Mouse (Mus musculus): Measurements from ENCODE around the gene Dst. TPM values are rescaled to one million over a fixed set of nuclear protein-coding genes. Genes with fewer than 3 reads are reported as not detected.

Gene Dst
- polyA plus RNA-seq, 1 experiment from 2014 or later: 24.9 TPM

DNA sequence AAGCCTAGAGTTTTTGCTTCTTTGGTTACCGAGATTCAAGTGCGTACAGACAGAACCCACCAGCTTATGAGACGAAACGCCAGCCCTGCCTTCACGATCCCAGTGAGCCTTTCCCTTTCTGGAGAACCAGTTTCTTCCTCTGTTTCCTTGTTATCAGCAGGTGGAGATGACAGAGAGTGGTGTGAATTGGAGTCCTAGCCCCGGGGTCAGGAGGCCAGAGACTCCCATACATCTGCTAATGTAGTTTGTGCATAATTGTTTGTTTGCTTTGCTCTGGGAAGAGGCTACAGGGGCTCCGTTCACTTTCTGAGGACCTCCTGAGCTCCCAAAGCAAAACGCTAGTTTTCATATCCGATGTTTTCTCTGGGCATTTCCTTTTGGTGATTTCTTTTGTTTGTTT is 94.9 kb downstream of the Dst start:
- no peaks in the 10 kb centered on the region for H3K36me3 ChIP-seq (ENCODE audit: control insufficient read depth, insufficient read depth, low read length)
- DNase-seq (ENCODE audit: low spot score) (no peak), ATAC-seq (no peak)
- peaks cover 20% of the 10 kb centered on the region for H3K4me1 ChIP-seq (ENCODE audit: control insufficient read depth, insufficient read depth, low read length)
- H3K4me3 ChIP-seq (ENCODE audit: low read depth, low read length): no peak overlapping the region
- no peaks in the 10 kb centered on the region for H3K27me3 ChIP-seq (replicated peaks; ENCODE audit: control insufficient read depth, insufficient read depth, low read length)
- H3K4me2 ChIP-seq (ENCODE audit: low read length): no peak overlapping the region
- H3K27ac ChIP-seq (ENCODE audit: low read depth, low read length): no peak overlapping the region
- H3K9ac ChIP-seq (ENCODE audit: low read length): no peak overlapping the region
- 65% methylated on average over 9 of the region's 9 CpGs for WGBS
- H3K9me3 ChIP-seq (replicated peaks; ENCODE audit: control insufficient read depth, low read length): no peaks in the 10 kb centered on the region

DNA sequence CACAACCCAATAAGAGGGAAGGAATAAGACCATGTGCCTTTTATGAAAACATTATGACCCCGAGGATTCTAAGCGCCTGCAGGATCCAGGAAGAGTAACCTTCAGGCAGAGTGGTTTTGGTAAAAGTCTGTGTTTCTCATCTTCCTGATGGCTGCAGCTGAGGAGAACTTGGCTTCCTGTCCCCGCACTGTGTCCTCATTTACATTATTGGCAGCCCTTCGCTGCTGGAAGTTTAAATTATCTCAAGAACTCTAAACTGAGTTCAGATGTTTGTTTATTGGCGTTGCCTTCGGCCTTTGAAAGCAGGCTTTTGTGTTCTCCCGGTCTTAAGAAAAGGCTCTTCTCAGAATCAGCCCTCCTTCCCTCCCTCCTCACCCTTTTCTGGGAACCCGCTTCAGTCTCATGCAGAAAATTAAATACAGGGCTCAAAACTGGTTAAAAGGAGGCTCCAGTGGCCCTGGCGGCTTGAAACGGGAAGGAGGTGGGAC is 97.3 kb downstream of the Dst start:
- Histone ChIP-seq H3K36me3 (ENCODE audit: control insufficient read depth, insufficient read depth, low read length) (no peaks in the 10 kb centered on the region), H3K4me2 (ENCODE audit: low read length) (peak overlapping the region; percentile 78), H3K27ac (ENCODE audit: low read depth, low read length) (no peak overlapping the region), H3K4me3 (ENCODE audit: low read depth, low read length) (peak overlapping the region; percentile 58), H3K9ac (ENCODE audit: low read length) (peak overlapping the region; percentile 79), H3K9me3 (replicated peaks; ENCODE audit: control insufficient read depth, low read length) (no peaks in the 10 kb centered on the region), H3K4me1 (ENCODE audit: control insufficient read depth, insufficient read depth, low read length) (peaks cover 20% of the 10 kb centered on the region), H3K27me3 (replicated peaks; ENCODE audit: control insufficient read depth, insufficient read depth, low read length) (no peaks in the 10 kb centered on the region)
- under 1% methylated on average over 10 of the region's 10 CpGs for WGBS
- DNase-seq (ENCODE audit: low spot score): peak; percentile 76
- peak; percentile 62 for ATAC-seq

DNA sequence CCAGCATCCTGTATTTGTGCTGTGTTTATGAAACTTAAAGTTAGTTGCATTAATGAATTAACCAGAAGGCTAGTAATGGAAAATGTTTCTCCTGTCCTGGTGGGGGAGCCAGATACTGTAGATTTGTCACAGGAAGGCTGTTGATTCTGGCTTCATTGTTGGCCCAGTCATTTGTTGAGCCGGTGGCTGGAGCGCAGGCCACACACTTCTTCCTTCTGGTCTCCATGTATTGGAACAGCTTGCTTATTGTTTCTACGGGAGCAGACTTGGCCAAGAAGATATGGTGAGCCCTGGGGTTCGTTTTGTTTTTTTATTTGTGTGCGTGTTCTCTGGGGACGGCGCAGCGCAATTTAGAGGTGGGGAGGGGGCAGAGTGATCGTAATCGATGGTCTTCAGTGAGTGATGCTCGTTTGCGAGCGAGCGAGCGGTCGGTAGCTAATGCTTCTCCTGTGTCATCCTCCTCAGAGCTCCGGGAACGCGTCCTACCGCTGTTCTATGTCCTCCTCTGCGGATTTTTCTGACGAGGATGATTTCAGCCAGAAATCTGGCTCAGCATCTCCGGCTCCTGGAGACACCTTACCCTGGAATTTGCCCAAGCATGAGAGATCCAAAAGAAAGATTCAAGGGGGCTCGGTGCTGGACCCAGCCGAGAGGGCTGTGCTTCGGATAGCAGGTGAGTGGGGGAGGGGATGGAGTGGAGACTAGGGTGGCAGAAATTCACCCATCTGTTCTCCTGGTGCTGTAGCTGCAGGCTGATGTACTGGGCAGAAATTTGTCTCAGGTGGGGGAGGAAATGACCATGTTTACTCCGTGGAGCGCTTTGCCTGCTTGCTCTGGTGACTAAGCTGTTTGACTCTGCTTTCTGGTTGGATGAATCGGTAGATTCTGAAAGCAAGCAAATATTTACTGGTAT is 98.0 kb downstream of the Dst start:
- under 1% methylated on average over 29 of the region's 29 CpGs for WGBS
- DNase-seq (ENCODE audit: low spot score) (peak; percentile 92), ATAC-seq (peak; percentile 86)
- H3K9me3 ChIP-seq (replicated peaks; ENCODE audit: control insufficient read depth, low read length): no peaks in the 10 kb centered on the region
- H3K27me3 ChIP-seq (replicated peaks; ENCODE audit: control insufficient read depth, insufficient read depth, low read length): no peaks in the 10 kb centered on the region
- H3K27ac ChIP-seq (ENCODE audit: low read depth, low read length): peak overlapping the region; percentile 89
- H3K9ac ChIP-seq (ENCODE audit: low read length): peak overlapping the region; percentile 79
- peak overlapping the region; percentile 58 for H3K4me3 ChIP-seq (ENCODE audit: low read depth, low read length)
- H3K4me1 ChIP-seq (ENCODE audit: control insufficient read depth, insufficient read depth, low read length): peaks cover 20% of the 10 kb centered on the region
- no peaks in the 10 kb centered on the region for H3K36me3 ChIP-seq (ENCODE audit: control insufficient read depth, insufficient read depth, low read length)
- peak overlapping the region; percentile 78 for H3K4me2 ChIP-seq (ENCODE audit: low read length)

DNA sequence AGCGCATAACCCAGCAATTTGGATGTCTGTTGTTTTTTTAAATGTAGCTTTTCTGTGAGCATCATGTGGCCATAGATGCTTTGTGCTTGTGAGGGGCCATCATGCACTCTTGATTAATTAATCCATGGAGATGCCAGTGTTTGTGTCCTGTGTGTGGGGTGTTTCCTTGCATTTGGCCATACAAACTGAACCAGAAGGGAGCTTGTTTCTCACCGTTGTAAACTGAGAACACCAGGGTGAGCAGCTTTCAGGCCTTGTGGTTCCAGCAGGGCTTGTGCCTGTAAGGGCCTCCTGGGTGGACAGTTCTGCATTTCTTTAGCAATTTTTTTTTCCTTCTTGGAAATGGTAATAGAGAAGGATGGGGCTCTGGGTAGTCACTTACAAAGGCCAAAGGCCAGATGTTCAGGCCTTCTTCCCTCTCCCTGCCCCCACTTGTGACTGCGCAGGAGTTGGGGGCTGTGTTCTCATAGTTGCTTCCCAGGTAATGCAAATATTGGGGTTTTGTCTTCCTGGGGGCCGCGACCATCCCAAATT is 98.9 kb downstream of the Dst start:
- WGBS: 30% methylated on average over 5 of the region's 5 CpGs
- Histone ChIP-seq H3K4me3 (ENCODE audit: low read depth, low read length) (peak overlapping the region; percentile 58), H3K4me2 (ENCODE audit: low read length) (peak overlapping the region; percentile 78), H3K4me1 (ENCODE audit: control insufficient read depth, insufficient read depth, low read length) (peaks cover 23% of the 10 kb centered on the region), H3K9ac (ENCODE audit: low read length) (peak overlapping the region; percentile 79), H3K27me3 (replicated peaks; ENCODE audit: control insufficient read depth, insufficient read depth, low read length) (no peaks in the 10 kb centered on the region), H3K9me3 (replicated peaks; ENCODE audit: control insufficient read depth, low read length) (no peaks in the 10 kb centered on the region), H3K27ac (ENCODE audit: low read depth, low read length) (peak overlapping the region; percentile 27; the same call in 1 of the 2 replicates), H3K36me3 (ENCODE audit: control insufficient read depth, insufficient read depth, low read length) (no peaks in the 10 kb centered on the region)
- peak; percentile 27 for DNase-seq (ENCODE audit: low spot score)
- no peak for ATAC-seq

DNA sequence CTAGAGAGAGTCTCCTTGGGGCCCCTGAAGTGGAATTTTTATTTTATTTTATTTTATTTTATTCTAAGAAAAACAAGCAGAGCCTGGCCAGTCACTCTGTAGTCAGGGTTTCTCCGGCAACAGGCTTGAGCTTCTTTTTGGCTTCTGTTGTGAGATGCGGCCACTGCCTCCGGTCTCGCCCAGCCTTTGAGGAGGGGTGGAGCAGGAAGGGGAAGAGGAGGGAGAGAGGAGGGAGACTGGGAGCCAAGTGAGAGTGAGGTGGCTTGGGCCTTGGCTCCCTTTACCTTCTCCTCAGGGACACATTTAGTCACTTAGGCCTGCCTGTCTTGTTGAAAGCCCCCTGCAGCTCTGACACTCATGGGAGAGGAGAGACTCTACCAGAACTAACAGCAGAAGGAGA is 99.4 kb downstream of the Dst start:
- H3K36me3 ChIP-seq (ENCODE audit: control insufficient read depth, insufficient read depth, low read length): no peaks in the 10 kb centered on the region
- peak overlapping the region; percentile 78 for H3K4me2 ChIP-seq (ENCODE audit: low read length)
- ATAC-seq: no peak
- H3K9me3 ChIP-seq (replicated peaks; ENCODE audit: control insufficient read depth, low read length): no peaks in the 10 kb centered on the region
- H3K4me1 ChIP-seq (ENCODE audit: control insufficient read depth, insufficient read depth, low read length): peaks cover 25% of the 10 kb centered on the region
- peak overlapping the region; percentile 79 for H3K9ac ChIP-seq (ENCODE audit: low read length)
- WGBS: 23% methylated on average over 4 of the region's 4 CpGs
- H3K4me3 ChIP-seq (ENCODE audit: low read depth, low read length): peak overlapping the region; percentile 58
- no peak for DNase-seq (ENCODE audit: low spot score)
- H3K27me3 ChIP-seq (replicated peaks; ENCODE audit: control insufficient read depth, insufficient read depth, low read length): no peaks in the 10 kb centered on the region
- no peak overlapping the region for H3K27ac ChIP-seq (ENCODE audit: low read depth, low read length)

DNA sequence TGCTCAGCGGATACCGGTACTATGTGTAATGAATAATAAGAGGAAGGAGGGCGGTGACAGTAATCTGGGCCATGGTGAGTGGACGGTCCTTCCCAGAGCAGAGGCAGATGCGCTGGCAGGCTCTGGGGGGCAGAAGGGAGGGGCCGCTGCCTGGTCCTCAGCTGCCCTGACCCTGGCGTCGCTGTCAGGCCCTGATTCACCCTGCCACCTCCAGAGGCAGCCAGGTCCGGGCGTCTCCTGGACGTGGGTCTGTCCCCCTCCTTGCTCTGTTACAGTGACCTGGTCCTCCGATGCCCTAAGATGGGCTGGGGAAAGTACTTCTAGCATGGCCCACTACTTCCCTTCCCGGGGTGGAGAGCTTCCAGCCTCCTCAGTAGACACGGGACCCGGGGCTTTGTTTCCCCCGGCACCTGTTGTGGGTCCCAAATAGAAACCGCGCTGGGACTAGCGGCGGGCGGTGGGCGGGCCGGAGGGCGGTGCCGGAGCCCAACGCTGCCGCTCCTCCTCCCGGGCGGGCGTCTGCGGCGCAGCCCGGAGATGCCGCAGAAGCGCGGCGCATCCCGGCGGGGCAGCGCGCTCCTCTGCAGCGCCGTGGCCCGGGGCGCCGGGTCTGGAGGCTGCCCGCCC is 103.1 kb downstream of the Dst start:
- Histone ChIP-seq H3K9ac (ENCODE audit: low read length) (peak overlapping the region; percentile 88), H3K27ac (ENCODE audit: low read depth, low read length) (peak overlapping the region; percentile 33; the same call in 1 of the 2 replicates), H3K9me3 (replicated peaks; ENCODE audit: control insufficient read depth, low read length) (no peaks in the 10 kb centered on the region), H3K4me2 (ENCODE audit: low read length) (peak overlapping the region; percentile 95), H3K4me1 (ENCODE audit: control insufficient read depth, insufficient read depth, low read length) (peaks cover 18% of the 10 kb centered on the region), H3K27me3 (replicated peaks; ENCODE audit: control insufficient read depth, insufficient read depth, low read length) (no peaks in the 10 kb centered on the region), H3K4me3 (ENCODE audit: low read depth, low read length) (peak overlapping the region; percentile 74), H3K36me3 (ENCODE audit: control insufficient read depth, insufficient read depth, low read length) (no peaks in the 10 kb centered on the region)
- 1% methylated on average over 42 of the region's 47 CpGs for WGBS
- ATAC-seq: peak; percentile 91
- peak; percentile 82 for DNase-seq (ENCODE audit: low spot score)

DNA sequence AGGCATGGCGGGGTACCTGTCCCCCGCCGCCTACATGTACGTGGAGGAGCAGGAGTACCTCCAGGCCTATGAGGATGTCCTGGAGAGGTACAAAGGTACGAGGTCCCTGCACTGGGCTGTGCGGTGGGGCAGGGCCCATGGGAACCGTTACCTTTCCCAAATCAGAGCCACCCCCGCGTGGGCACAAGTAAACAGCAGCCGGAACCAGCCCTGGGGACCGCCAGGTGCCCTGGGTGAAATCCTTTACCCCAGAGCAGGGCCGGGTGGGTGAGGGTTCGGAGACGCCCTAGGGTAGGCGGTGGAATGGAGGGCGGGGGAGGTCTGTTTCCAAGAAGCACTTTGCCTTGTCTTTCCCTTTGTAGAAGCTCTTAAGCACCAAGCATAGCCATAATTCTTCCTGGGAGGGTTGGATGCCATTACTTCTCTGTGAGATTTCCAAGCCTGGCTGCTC is 103.8 kb downstream of the Dst start:
- H3K4me1 ChIP-seq (ENCODE audit: control insufficient read depth, insufficient read depth, low read length): peaks cover 17% of the 10 kb centered on the region
- H3K27ac ChIP-seq (ENCODE audit: low read depth, low read length): peak overlapping the region; percentile 33; the same call in 1 of the 2 replicates
- H3K9ac ChIP-seq (ENCODE audit: low read length): peak overlapping the region; percentile 88
- ATAC-seq: peak; percentile 58
- WGBS: 1% methylated on average over 16 of the region's 16 CpGs
- H3K36me3 ChIP-seq (ENCODE audit: control insufficient read depth, insufficient read depth, low read length): no peaks in the 10 kb centered on the region
- DNase-seq (ENCODE audit: low spot score): peak; percentile 40
- peak overlapping the region; percentile 95 for H3K4me2 ChIP-seq (ENCODE audit: low read length)
- H3K9me3 ChIP-seq (replicated peaks; ENCODE audit: control insufficient read depth, low read length): no peaks in the 10 kb centered on the region
- H3K27me3 ChIP-seq (replicated peaks; ENCODE audit: control insufficient read depth, insufficient read depth, low read length): no peaks in the 10 kb centered on the region
- peak overlapping the region; percentile 74 for H3K4me3 ChIP-seq (ENCODE audit: low read depth, low read length)

DNA sequence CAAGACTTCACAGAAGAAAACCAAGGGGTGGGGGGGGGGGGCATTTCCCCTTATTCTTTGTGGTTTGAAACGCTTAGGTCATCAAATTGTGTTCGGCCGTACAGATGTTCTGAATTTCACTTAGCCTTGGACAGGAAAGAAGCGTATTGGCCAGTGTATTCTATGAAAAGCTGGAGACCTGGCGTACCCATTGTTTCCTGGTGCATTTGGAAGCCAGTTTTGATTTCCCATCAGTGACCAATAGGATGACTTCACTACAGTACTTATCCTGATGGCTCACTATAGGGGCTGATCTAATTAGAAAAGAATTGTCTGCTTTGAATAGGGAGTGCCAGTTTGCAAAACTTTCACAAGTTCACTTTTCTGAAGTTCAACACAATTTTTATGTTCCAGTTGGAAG is 105.5 kb downstream of the Dst start:
- Histone ChIP-seq H3K27me3 (replicated peaks; ENCODE audit: control insufficient read depth, insufficient read depth, low read length) (no peaks in the 10 kb centered on the region), H3K9me3 (replicated peaks; ENCODE audit: control insufficient read depth, low read length) (no peaks in the 10 kb centered on the region), H3K4me3 (ENCODE audit: low read depth, low read length) (no peak overlapping the region), H3K27ac (ENCODE audit: low read depth, low read length) (no peak overlapping the region), H3K4me1 (ENCODE audit: control insufficient read depth, insufficient read depth, low read length) (peaks cover 6% of the 10 kb centered on the region), H3K9ac (ENCODE audit: low read length) (no peak overlapping the region), H3K36me3 (ENCODE audit: control insufficient read depth, insufficient read depth, low read length) (no peaks in the 10 kb centered on the region), H3K4me2 (ENCODE audit: low read length) (no peak overlapping the region)
- no peak for ATAC-seq
- WGBS: 80% methylated on average over 5 of the region's 5 CpGs
- DNase-seq (ENCODE audit: low spot score): no peak

Measured in forebrain, embryonic 14.5 days (tissue).